In the genomic region with DNA sequence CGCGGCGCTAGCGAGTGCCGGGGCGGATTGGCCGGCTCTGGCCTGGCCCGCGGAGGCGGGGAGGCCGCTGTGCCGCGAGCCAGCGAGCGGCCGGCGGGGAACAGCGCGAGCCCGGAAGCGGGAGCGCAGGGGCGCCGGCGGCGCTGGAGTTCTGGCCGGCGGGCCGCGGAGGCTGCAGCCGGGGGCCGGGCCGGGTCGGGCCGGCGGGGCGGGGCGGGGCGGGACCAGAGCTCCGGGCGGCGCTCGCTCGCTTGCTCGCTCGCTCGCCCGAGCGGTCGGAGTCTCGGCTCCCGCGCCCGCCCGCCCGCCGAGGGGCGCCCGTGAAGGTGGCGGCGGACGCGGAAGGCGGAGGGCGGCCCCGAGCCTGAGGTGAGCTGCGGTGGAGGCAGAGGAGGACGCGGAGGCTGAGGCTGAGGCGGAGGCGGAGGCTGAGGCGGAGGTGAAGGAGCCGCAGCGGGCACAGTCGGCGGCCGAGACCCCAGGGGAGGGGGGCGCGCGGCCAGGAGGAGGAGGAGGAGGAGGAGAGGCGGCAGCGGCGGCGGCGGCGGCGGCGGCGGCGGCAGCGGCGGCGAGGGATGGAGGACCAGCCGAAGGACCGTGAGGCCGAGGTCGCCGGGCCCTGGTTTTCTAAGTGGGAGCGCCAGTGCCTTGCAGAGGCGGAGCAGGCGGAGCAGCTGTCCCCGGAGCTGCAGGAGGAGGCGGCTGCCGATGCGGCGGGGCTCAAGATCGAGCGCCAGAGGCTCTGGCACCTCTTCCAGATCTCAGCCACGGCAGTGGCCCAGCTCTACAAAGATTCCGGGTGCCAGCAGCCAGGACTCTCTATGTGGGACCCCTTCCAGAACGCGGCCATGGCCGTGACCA, we compare ENCODE assay signal across 9 mouse cellular contexts. TPM values are rescaled to one million over a fixed set of nuclear protein-coding genes. Genes with fewer than 3 reads are reported as not detected.
DNase-seq lines count a peak whose midpoint lies in the region; ATAC-seq and TF ChIP-seq lines count a peak whose summit lies in the region.
"Had no signal": no experiment of that assay in that cellular context is flagged by ENCODE, and none has a peak within 500 bp of the region (broad histone marks: within the 10 kb centered on the region; RNA-seq: fewer than 3 reads in every experiment).

No protein-coding gene starts in this region.

- no peaks in the 10 kb centered on the region for H3K27me3 ChIP-seq in hindbrain, postnatal 0 days (ENCODE audit: insufficient read depth, low read length)

- no peak for TF ChIP-seq CTCF in hindbrain, postnatal 0 days (IDR thresholded peaks at IDR 0.05; ENCODE audit: low read depth)

- H3K27ac ChIP-seq in hindbrain, postnatal 0 days: peak overlapping the region; percentile 78

- H3K4me3 ChIP-seq in hindbrain, postnatal 0 days (ENCODE audit: low read length): peak overlapping the region; percentile 54
- H3K4me3 ChIP-seq: erythroblast, embryonic 14.5 days had no signal

- H3K36me3 ChIP-seq in hindbrain, postnatal 0 days (ENCODE audit: insufficient read depth, low read length): no peaks in the 10 kb centered on the region

- 29% methylated on average over 65 of the region's 113 CpGs for WGBS in hindbrain, postnatal 0 days

- H3K4me1 ChIP-seq in hindbrain, postnatal 0 days (ENCODE audit: insufficient read depth, low read length): no peaks in the 10 kb centered on the region

- DNase-seq in adrenal gland, postnatal 14 days: peak; percentile 57
- peak; percentile 21 for DNase-seq in gastrocnemius, postnatal 10 days
- DNase-seq in hindbrain, postnatal 0 days (ENCODE audit: low spot score): peak; percentile 57
- DNase-seq in left cerebral cortex, adult 8-10 months (ENCODE audit: low spot score in 2 of 2): peak; percentile 7 to 13
- peak; percentile 4 for DNase-seq in lung, postnatal 36 days
- peak; percentile 22 for DNase-seq in right cerebral cortex, postnatal 25 days
- DNase-seq in natural killer cell, adult 2 months (ENCODE audit: low spot score in 2 of 2): no peak

- peak overlapping the region; percentile 57 for H3K4me2 ChIP-seq in hindbrain, postnatal 0 days (ENCODE audit: low read depth, low read length)

- ATAC-seq in common myeloid progenitor, adult 5-6 weeks (replicated peaks; ENCODE audit: low read depth, poor library complexity, severe bottlenecking): peak; percentile 54; the same call in 1 of the 2 replicates
- ATAC-seq in hindbrain, postnatal 0 days: peak; percentile 90

- H3K9ac ChIP-seq in hindbrain, postnatal 0 days (replicated peaks; ENCODE audit: low read length): peak overlapping the region; percentile 65

- H3K9me3 ChIP-seq in hindbrain, postnatal 0 days (ENCODE audit: low read length): no peaks in the 10 kb centered on the region

RNA-seq across cellular contexts. Expression of gene Gm7073, which starts 8.6 kb away (rescaled TPM):
- total RNA-seq in adrenal gland, postnatal 14 days (2021): not detected in 2 replicates
- not detected in 2 replicates for total RNA-seq in common myeloid progenitor, adult 5-6 weeks (2017)
- total RNA-seq in gastrocnemius, postnatal 10 days (2021): not detected
- not detected in 2 replicates for total RNA-seq in hindbrain, postnatal 0 days (2014; rRNA removed)
- polyA plus RNA-seq in hindbrain, postnatal 0 days (2015; fragmentation: Nextera tagmentation; extraction: Ambion mirVana): not detected in 2 replicates
- not detected for total RNA-seq in left cerebral cortex, adult 8-10 months (2022)
- polyA plus RNA-seq: erythroblast, embryonic 14.5 days had no signal

RNA-seq across cellular contexts. Expression of gene Atp11c, which starts 44.8 kb away (rescaled TPM):
- 20.7 and 26.2 TPM in 2 replicates for total RNA-seq in adrenal gland, postnatal 14 days (2021)
- total RNA-seq in common myeloid progenitor, adult 5-6 weeks (2017): 43.0 and 45.8 TPM in 2 replicates
- total RNA-seq in gastrocnemius, postnatal 10 days (2021): 1 to 10 TPM; 5.4 to 7.5 TPM
- total RNA-seq in hindbrain, postnatal 0 days (2014; rRNA removed): 16.4 and 17.3 TPM in 2 replicates
- polyA plus RNA-seq in hindbrain, postnatal 0 days (2015; fragmentation: Nextera tagmentation; extraction: Ambion mirVana): 7.9 and 8.6 TPM in 2 replicates
- total RNA-seq in left cerebral cortex, adult 8-10 months (2022): 10 to 100 TPM in 1 of 4 experiments, 1 to 10 TPM in 3; 8.6 to 10.2 (median 9.3) TPM

Comparison
In these comparisons a context has a peak if more than half of its experiments do, and no peak if none do; other contexts are left out.
1. DNase-seq: peak in adrenal gland, postnatal 14 days (single experiment), gastrocnemius, postnatal 10 days (single experiment), hindbrain, postnatal 0 days (single experiment), left cerebral cortex, adult 8-10 months (2 of 2), lung, postnatal 36 days (single experiment) and right cerebral cortex, postnatal 25 days (single experiment); none in natural killer cell, adult 2 months (0 of 2).